Mouse (Mus musculus): Measurements from ENCODE around the gene Rps6ka5.

Rps6ka5 gene

DNA sequence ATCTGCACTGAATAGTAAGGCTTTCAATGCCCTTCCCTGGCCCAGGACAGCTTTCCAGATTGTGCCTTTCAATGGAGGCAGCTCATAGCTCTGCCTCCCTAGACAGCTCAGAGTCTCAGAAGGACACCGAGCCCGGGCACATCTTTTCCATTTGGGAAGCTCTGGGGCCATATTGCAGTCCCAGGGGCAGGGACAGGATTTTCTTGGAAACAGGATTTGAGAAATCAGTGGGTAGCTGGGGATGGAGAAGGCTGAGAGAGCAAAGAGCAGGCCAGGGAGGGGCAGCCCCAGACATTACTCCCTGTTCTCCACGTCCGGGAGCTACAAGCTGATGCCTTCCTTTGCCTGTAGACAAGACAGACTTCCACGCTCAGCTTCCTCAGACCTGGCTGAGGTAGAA, 197.1 kb downstream of the Rps6ka5 start:
- no peak for DNase-seq (ENCODE audit: low spot score in 2 of 2)

DNA sequence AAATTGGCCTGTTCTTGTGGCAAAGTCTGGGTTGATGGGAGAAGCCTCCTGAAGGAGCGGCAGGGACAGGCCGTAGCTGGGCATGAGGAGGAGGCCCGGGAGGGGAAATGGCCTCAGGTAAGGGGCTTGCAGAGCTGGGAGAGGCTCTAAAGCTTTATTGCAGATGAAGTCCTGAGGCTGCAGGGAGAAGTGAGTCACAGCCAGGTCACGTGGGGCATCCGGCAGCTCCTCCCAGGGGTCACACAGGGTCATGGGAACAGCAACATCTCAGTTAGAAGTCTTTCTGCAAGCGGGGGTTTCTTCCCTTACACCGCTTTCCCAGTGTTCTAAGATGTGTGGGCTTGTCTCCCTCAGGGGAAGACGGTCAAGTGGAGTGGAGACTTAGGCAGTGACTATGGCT, 197.6 kb downstream of the Rps6ka5 start:
- no peak for DNase-seq (ENCODE audit: low spot score in 2 of 2)

DNA sequence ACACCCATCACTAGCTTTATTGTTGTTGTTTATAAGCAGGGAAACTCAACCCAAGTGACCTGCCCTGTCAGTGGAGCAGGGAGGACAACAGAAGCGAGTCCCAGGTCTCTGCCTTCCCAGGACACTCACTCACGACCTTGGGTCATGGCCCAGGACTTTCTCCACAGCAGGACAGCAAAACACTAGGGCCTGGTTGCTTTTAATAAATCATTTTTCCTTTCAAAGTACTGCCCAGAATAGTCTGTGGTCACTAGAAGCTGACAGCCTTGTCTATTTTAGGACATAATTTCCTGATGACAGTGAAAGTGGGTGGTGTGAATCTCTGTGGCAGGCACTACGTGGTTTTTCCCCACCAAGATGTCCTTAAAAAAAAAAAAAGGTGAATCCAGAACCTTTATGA, 198.5 kb downstream of the Rps6ka5 start:
- DNase-seq (ENCODE audit: low spot score in 2 of 2) = no peak

DNA sequence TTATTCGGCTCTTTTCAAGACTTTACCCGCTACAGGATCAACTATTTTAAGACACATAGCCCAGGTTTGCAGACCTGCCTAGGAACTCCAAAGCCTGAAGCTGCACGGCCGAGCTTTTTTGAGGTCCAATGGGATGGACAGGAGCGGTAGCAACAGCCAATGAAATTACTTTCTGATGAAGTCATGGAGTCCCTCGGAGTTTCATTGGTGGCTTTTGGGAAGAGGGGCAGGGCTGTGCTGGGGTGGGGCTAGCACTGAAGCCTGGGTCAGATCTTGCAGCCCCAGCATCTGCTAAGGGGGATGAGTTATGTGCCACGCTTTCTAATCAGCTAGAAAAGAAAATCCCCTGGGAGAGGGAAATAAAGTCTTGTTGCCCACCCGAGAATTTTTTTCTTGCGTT, 199.0 kb downstream of the Rps6ka5 start:
- DNase-seq (ENCODE audit: low spot score in 2 of 2) = peak; percentile 54 to 56

DNA sequence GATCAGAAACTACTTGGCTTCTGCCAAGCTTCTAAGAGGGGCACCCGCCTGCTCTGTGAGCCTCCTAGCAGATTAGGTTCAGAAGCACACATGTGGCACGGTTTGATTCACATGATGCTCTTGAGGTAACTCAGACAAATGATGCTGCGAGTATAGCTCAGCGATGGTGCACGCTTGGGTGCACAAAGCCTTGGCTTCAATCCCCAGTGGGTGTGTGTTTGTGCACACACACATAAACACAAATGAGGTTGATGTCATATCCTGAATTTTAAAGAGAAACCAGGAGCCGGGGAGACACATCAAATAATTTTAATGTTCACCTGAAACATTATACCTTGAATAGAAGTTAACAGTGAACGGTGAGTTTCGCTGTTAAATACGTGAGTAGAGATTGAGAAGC, 199.5 kb downstream of the Rps6ka5 start:
- no peak for DNase-seq (ENCODE audit: low spot score in 2 of 2)

DNA sequence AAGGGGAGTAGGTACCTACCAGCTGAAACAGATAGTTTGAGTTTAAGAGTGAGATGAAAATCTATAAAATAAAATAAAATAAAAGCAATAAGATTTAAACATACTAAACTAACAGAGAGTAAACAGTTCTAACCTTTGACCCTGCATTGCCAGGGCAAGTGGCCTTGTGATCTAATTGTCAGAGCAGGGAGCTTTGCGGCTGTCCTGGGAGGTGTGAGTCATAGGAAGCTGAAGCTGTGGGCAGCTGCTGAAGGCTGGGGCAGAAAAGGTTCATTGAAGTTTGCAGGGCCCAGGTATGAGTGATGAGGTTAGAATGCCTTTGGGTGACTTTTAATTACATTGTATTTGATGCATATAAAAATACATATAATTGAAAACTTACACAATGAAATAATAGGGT, 200.8 kb downstream of the Rps6ka5 start:
- DNase-seq (ENCODE audit: low spot score in 2 of 2) = no peak

DNA sequence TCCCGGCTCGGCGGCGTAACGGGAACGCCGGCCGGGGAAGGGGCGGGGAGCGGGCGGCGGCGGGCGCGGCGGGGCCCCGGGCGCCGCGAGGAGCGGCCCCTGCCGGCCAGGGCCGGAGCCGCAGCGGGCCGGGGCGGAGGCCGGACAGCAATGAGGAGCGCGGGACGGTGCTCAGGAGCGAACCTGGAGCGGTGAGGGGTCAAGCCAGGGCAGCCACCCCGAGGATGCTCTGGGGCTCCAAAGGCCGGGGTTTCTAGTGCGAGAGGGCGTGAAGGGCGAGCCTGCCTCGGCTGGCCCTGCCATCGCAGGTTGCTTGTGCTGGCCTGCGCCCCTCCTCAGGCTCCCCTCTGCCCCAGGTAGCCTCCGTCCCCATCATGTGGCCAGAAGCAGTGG, 206.0 kb downstream of the Rps6ka5 start, which contains the start of gene Ttc7b:
Ttc7b (minus strand) TSS at position 33 of the 393 bp plus-strand sequence.
- DNase-seq (ENCODE audit: low spot score in 2 of 2) = peak in 1 of 2 experiments; percentile 46

DNA sequence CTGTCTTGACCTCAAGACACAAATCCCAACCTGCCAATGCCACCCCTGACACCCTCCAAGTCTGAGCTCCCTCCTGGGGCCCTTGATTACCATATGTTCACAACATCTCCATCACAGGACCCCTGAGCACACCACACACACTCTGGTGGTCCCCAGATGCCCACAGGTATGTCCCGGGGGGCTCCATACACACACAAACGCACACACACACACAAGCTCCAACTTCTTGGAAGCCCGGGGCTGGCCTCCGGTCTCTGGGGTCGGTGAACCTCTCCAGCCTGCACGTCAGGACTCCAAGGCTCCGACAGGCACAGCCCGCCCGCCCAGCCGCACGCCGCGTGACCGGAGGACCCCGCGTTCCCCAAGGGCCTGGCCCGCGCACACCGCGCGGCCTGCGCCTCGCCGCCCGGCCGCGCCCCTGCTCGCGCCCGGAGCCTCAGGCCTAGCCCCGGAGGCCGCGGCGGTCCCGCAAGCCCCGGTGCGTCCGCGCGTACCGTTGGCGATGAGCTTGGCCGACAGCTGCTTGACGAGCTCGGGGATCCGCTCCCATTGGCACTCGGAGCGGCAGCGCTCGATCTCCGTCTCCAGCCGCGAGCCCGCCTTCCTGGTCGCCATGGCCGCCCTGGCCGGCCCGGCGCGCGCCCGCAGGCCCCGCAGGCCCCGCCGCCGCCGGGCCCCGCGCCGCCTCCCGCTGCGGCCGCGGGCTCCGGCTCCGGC, 206.5 kb downstream of the Rps6ka5 start:
- DNase-seq (ENCODE audit: low spot score in 2 of 2) = peak; percentile 38 to 43

DNA sequence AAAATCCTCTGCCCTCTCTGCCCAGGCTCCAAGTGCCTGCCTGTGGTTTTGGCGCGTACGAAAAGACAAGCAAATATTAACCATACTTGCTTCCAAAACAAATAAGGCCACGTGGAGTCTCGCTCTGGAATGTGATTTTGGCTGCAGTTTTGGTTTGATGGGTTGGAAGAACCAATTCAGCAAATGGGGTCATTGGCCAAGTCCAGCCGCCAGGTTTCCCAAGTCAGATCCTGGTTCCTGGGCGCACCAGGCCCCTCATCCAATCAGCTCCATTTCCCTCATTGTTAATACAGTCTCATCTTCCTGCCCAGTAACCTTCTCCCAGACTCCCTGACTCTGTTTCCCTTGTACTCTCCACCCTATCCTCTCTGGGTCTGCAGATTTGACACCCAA, 207.1 kb downstream of the Rps6ka5 start:
- DNase-seq (ENCODE audit: low spot score in 2 of 2) = no peak

DNA sequence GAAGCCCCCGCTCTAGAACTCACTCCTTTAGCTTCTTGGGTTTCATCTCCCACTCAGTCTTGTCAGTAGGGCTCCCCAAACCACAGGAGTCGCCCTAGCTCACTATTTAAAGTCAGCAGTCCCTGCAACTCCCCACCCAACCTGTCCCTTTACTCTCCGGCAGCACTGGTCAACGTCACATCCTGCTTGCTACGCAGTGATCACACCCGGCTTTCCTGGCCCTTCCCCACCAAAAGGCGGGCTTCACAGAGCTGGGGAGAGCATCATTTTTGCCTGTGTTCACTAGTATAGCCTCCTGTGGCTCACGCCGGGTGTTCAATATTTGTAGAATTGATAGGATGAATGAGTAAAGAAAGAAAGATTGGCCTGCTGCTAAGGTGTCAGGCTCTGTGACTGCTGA, 209.4 kb downstream of the Rps6ka5 start:
- no peak for DNase-seq (ENCODE audit: low spot score in 2 of 2)

DNA sequence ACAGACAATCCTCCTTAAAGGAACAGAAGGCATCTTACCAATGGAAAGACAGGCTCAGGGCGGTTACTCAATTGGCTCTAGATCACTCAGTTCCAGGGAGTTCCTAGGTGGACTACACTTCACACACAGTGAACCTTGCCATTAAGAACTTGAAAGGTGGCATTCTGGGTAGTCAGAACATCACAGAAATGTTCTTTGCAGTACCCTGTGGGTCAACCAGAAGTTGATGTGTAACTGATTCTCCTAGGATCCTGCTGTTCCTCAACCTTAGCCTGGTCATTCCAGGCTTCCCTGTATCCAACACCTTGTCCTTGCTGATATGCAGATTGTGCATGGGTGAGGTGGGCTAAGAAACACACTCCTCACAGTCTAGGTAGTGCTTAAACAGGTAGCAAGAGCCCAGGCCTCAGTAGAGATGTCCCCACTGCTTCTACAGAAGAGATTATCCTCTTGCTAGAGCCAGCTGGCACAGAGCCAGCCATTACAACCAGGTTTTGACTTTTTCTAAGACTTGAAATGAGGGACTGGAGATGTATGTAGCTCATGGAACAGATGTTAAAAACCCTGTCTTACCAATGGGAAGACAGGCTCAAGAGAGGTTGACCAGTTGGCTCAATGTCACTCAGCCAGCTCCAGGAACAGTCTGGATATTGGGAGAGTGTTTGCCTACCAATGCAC, 210.5 kb downstream of the Rps6ka5 start:
- DNase-seq (ENCODE audit: low spot score in 2 of 2) = no peak

DNA sequence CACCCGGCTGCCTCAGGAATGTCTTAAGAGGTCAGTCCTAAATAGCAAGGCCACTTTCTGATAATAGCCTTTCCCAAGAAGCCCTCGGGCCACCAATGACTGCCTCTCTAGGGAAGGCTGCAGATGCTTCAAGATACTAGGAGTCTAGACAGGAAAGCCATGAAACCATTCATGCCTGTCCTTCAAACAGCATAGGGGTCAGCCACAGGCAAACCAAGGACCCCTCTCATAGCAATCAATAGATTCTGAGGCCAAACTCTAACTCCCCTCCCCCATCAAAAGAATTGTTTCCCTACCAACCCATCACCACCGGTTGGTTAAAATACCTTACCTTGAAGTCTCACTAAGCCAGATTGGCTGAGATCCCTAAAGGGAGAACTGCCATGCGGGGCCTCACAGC, 211.3 kb downstream of the Rps6ka5 start:
- no peak for DNase-seq (ENCODE audit: low spot score in 2 of 2)

DNA sequence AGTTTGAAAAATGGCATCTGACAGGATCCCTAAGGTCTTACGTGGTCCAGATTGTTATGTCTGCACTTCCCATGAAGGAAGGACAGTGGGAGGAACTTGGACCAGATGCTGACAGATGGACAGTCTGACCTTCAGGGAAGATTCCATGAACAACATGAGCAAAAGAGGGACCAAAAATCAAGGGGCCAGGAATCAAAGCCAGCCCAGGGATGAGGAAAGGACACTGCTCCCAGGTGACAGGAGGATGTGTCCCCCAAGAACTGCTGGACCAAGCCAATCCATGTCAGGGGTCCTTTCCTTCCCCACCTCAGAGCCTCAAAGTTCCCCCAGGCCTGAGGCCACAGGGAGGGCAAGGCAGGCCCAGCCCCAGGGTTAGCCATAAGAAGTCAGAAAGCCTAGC, 212.2 kb downstream of the Rps6ka5 start:
- no peak for DNase-seq (ENCODE audit: low spot score in 2 of 2)

DNA sequence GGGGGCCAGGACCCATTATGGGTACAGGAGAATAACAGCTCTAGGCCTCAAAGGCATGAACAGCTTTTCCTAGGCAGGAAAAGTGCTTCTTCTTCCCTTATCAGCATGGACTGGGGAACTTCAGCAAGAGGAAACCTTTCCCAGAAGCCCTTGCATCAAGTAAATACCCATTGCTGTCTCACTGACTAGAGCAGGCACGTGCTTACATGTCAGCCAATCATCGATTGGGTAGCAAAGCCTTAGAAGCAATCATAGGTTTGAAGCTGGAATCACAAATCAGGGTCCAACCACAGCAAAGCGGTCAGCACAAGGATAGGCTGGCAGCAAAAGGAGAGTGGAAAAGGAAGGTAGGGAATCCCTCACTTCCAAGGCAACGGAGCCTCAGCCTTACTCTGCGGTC, 213.7 kb downstream of the Rps6ka5 start:
- DNase-seq (ENCODE audit: low spot score in 2 of 2) = no peak

DNA sequence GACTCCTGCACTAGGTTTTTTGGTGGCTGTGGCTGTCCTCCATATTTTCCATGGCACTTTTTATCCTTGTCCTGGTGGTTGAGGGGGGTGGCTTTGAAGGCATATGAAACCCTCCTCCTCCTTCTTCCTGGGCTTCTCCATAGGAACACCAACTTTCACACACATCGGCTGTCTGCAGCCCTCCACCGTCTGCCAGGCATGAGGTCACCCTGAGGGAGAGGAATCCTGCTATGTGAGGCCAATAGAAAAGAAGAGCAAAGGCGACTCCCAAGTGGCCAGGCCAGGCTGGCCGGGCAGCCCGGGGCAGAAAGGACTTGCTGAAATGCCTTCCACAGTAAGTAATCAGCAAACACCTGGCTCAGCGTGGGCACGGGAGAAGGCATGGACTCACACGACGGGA, 214.1 kb downstream of the Rps6ka5 start:
- DNase-seq (ENCODE audit: low spot score in 2 of 2) = no peak

DNA sequence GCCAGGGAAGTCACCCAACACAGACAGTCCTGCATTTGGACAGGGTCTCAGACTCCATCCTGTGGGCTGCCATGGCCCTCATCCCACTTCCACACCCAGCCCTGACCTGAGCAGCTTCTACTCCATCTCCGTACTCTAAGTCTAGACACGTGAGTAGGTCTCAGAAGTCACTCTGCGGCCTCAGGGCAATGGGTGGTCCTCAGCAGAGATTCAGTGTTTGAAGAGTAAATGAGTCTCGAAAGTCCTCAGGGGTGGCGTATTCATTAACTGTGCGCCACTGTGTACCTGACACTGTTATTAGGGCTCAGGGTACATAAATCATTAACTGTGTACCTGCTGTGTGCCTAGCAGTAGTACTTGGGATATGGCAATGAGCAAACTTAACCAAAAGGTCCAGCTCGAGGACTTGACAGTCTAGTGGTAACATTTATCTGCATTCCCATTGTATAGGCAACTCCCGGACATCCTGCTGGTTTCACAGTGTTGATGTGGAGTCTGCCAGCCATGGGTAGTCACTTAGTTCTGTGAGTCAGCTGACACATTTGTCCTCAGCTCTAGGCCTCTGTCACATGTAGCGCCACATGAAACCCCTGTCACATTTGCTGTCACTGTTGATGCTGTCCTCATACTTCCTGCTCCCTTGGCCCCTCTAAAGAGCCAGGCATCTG, 217.0 kb downstream of the Rps6ka5 start:
- DNase-seq (ENCODE audit: low spot score in 2 of 2) = no peak

DNA sequence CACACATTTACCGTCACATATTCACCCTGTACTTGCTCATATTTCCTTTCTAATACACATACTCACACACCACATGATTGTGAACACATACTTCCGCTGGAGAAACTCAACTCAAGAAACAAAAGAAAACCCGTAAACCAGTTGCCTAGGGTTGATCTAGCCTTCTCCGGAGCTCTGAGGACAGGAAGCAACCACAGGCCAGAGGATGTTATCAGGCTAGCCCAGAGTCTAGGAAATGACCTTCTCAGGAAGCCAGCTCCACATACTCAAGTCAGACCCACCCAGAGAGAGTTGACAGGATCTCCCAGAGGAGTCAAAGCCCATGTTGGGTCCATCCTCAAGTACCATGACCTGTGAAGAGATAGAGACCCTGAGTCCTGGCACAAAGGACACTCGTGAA, 218.1 kb downstream of the Rps6ka5 start:
- no peak for DNase-seq (ENCODE audit: low spot score in 2 of 2)

DNA sequence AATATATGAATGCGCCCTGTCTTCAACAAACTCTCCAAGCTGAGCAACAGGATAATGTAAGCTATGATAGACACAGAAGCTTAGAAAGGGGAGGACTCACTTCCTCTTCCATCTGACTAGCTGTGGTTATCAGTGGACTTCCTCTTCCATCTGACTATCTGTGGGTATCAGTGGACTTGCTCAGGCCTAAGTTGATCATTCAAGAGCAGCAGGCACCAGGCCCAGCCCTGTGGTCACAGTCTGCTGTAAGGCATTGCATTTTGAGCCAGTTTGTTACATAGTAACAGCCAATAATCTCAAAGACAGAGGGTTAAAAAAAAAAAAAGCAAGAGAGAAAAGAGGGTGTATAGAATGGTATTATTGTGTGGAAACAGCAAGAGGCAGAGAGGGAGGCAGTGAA, 221.3 kb downstream of the Rps6ka5 start:
- no peak for DNase-seq (ENCODE audit: low spot score in 2 of 2)

DNA sequence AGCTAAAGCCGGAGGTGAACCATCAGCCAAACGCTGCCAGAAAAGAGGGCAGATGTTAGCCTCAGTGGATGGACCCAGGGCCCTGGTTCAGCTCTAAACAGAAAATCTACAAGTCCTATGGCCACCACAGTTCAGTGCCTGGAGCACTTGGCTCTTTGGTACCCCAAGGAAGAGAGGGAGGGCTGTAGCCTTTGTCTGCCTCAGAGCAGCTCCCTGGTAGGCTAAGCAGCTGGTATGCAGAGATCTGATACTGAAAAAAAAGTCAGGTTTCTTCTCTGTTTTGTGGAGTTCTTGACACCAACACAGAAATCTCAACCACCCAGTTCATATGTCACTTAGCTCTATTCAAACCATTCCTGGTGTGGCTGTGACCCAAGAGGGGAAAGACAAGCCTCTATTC, 222.2 kb downstream of the Rps6ka5 start:
- DNase-seq (ENCODE audit: low spot score in 2 of 2) = no peak

DNA sequence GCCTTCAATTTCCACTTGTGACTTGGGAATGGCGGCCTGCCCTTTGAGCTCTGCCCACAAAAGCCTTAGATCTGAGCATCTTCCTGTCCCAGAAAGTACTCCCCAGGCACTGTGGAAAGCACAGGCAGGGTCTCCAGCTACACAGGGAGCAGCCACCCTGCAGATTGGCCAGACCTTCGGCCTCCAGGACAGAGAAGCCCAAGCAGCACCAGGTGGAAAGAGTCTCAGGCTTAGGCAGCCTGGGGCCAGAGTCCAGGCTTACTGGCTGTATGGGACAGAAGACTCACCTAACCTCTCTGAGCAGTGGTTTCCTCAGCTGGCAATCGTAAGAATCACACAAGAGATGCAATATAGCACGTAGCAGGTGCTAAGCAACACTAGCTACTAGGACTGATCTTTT, 223.1 kb downstream of the Rps6ka5 start:
- DNase-seq (ENCODE audit: low spot score in 2 of 2) = no peak

DNA sequence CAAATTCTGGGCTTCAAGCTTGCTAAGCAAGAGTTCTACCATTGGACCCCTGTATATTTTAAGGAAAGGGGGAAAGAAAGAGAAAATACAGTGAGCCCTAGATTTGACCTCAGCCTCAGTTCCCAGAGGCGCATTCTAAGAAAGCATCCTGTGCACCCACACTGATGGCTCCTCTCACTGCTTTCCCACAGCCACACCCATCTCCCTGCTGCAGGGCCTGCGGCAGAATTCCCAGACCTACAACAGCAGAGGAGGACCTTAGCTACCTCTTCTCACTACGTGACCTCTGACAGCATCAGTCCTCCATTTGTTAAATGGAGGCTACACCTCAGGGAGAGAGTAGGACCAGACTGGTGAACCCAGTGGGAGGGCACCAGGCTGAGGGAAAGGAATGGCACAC, 224.2 kb downstream of the Rps6ka5 start:
- no peak for DNase-seq (ENCODE audit: low spot score in 2 of 2)

DNA sequence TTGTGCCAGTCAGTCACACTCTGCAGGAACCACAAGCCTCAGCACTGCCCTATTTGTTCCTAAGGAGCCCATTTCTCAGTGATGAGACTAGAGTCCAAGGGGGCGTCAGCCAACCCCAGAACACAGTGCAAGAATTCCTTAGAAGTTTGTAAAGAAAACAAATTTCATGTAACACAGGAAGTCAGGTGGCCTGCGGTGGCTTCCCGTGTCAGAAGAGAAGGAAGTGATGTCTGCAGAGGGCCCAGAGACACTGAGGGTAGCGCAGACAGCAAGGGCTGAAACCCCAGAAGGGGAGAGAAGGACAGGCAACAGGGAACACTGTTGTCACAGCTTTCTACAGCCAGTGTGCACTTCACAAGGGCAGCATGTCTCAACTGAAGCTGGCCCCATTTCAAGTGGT, 225.5 kb downstream of the Rps6ka5 start:
- peak; percentile 49 to 60 for DNase-seq (ENCODE audit: low spot score in 2 of 2)

DNA sequence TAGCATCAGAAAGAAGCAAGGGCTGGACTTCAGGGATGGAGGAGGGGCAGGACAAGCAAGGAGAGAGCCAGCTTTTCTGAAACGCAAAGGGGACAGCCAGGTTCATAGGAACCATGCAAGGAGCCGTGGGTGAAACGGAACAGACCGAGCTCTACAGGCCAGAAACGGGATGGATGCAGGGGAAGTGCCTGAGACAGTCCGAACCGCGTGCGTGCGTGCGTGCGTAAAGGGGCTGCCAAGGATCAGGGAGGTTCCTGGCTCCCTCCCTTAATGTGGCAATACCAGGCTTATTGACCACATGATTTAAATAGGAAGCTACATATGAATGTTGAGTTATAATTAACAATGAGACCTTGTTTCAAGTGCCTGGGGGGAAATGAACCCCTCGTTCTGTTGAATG, 227.3 kb downstream of the Rps6ka5 start:
- no peak for DNase-seq (ENCODE audit: low spot score in 2 of 2)
